Mouse (Mus musculus): Measurements from ENCODE around the gene Pla2g12b.

Pla2g12b gene

DNA sequence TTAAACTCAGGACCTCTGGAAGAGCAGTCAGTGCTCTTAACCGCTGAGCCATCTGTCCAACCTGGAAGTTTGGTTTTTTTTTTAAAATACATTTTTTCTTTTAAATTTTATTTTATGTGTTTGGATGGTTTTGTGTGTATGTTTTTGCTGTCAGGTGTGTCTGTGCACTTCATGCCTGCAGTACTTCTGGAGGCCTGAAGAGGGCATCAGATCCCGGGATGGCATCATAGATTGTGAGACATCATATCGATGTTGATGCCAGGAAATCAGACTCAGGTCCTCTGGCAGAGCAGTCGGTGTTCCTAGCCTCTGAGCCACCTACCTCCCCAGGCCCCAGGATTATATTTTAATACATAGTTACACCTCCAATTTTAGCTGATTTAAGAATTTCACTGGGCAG is 10.3 kb downstream of the Pla2g12b start:
- DNase-seq (ENCODE audit: low read depth, low spot score) = no peak

GRCm38 (mm10) chr10:59416623-59417022 is 13.2 kb downstream of the Pla2g12b start:
- no peak for DNase-seq (ENCODE audit: low read depth, low spot score)

DNA sequence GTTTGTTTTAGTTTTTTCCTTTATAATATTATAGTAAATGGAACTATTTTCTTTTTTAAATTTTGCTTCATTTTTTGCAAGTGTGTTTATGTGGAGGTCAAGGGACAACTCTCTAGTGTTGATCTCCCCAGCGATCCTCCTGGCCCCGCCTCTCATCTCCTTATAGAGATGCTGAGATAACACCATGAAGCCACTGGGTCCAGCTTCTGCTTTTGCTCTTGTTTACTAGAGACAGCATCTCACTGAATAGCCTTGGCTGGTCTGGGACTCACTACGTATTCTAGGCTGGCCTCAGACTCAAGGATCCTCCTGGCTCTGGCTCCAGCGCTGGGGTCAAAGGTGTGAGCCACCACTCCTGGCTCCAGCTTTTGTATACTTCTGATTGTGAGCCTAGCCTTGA is 16.1 kb downstream of the Pla2g12b start:
- no peak for DNase-seq (ENCODE audit: low read depth, low spot score)

DNA sequence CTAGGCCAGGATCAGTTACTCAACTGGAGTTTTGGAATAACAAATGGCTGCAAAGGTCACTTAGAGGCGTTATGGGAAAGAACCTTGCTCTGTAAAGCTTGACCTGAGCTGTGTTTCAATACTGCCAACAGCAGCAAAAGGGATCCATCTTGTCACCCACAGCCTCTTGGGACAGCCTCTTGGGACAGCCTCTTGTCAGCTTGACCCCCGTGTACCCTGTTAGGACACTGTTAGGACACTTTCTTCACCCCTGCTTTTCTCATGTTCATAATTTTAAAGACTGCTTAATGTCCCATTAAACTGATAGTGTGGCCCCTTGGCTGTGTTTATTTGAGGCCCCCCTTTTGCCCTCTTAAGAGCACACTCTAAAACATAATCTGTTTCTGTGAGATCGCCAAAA is 21.0 kb downstream of the Pla2g12b start:
- no peak for DNase-seq (ENCODE audit: low read depth, low spot score)

GRCm38 (mm10) chr10:59425369-59425768 is 21.9 kb downstream of the Pla2g12b start:
- no peak for DNase-seq (ENCODE audit: low read depth, low spot score)

- no peak for DNase-seq (ENCODE audit: low read depth, low spot score)
These were observed 22.9 kb downstream of the Pla2g12b start for GRCm38 (mm10) chr10:59426371-59426770.

DNA sequence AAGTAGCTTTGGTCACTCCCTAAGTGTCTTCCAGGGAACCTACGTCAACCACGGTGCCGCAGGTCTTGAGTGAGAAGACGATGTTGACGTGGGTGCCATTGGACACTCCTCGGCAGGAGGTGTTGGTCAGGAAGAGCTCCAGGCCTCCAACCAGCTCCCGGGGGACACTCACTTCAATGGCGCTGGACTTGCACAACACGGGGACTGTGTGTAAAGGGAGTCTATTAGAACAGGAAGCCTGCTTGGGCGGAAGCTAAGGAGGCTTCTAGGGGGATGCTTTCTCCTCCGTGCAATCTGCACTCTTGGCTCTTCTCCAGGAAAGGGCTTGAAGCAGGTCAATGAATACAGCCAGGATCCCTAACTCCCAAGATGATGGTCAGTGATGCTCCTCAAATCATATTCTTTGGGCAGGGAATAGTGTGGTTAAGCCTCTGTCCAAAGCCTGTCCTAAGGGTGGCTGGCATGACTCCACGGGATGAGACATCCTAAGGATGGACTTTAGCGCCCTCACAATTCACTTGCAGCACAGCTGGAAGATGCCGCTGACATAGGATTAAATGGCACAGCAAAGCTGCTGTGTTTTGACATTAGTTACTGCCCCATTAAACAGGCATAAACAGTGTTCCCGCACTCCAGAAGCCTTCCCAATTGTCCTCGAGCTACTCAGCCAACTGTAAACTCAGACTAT is 26.1 kb downstream of the Pla2g12b start:
- DNase-seq (ENCODE audit: low read depth, low spot score) = no peak

GRCm38 (mm10) chr10:59430701-59431218 is 27.3 kb downstream of the Pla2g12b start:
- no peak for DNase-seq (ENCODE audit: low read depth, low spot score)

- DNase-seq (ENCODE audit: low read depth, low spot score) = no peak
These were observed 32.3 kb downstream of the Pla2g12b start for GRCm38 (mm10) chr10:59435746-59436145.

GRCm38 (mm10) chr10:59438651-59439050 is 35.2 kb downstream of the Pla2g12b start:
- DNase-seq (ENCODE audit: low read depth, low spot score) = no peak

DNA sequence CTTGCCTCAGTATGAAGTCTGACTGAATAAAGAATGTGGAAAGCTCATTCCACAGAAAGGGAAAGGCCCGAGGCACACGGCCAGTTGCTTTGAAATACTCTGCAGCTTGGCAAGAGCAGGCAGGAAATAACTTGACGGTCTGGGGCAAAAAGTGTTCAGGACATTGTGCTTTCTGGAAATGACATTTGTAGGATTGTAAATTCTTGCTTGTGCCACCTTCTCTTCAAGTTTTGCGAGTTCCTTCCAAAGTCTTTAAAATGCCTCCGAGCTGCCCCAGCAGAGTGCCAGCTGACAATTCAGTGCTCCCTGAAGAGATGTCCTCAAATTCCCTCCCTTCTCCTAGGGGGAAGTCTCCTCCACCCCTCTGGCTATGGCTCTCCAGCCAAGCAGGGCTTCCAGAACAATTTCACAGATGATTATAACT is 36.1 kb downstream of the Pla2g12b start:
- no peak for DNase-seq (ENCODE audit: low read depth, low spot score)

GRCm38 (mm10) chr10:59440177-59440576 is 36.7 kb downstream of the Pla2g12b start:
- DNase-seq (ENCODE audit: low read depth, low spot score) = no peak

DNA sequence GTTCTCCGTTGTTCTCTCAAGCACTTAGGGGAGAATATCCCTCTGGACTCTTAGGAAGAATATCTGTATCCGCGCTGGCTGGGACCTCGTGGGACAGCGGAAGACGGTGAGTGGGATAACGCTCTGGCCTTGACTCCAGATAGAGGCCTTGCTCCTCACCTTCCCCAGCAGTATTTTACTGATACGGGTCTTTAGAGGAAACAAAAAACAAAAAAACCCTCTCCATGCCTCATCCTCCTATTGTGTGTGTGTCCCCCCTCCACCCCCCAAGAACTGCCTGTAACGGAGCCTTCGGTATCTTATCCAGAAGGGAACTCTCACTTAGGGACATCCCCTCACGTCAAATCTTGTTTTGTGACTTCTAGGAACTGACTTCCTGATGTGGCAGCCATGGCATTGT is 38.3 kb downstream of the Pla2g12b start, which contains the start of gene Oit3:
Gene Oit3 (minus strand): TSS at position 44 of the 400 bp plus-strand sequence.
- DNase-seq (ENCODE audit: low read depth, low spot score) = no peak

GRCm38 (mm10) chr10:59443212-59443611 is 39.8 kb downstream of the Pla2g12b start:
- DNase-seq (ENCODE audit: low read depth, low spot score) = peak; percentile 54

DNA sequence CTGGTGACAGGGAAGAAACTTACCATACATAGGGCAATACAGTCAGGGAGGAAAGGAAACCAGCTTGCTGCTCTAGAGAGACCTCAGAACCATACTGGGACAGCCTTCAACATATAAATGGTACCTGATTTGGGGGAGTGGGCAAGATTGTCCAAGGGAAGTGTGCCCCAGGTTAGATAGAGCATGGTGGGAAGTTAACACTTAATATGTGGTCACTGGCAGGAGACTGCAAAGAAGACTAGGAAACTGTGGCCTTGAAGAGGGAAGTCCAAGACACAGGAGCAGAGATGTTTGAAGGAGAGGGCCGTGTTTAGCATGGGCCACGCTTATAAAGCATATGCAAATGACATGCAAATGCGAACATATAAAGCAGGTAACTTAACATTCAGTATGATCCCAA is 40.6 kb downstream of the Pla2g12b start:
- no peak for DNase-seq (ENCODE audit: low read depth, low spot score)

DNA sequence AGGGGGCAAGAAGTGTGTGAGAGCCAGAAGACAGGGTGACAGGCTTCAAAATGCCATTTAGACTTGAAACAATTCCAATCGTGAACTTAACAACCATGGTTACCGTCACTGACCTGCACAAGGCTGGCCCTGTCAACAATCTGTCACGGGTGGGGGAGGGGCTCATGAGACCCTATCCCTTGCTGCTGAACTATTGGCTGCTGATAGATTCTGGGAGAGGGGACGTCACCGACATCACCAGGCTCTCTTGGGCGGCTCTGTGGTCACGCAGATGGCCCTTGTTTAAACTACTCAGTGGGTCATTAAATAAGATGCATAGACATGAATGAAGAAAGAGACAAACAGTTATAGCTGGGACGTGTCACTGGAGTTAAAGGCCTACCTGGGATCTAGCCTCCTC is 41.2 kb downstream of the Pla2g12b start:
- peak; percentile 36 for DNase-seq (ENCODE audit: low read depth, low spot score)

DNA sequence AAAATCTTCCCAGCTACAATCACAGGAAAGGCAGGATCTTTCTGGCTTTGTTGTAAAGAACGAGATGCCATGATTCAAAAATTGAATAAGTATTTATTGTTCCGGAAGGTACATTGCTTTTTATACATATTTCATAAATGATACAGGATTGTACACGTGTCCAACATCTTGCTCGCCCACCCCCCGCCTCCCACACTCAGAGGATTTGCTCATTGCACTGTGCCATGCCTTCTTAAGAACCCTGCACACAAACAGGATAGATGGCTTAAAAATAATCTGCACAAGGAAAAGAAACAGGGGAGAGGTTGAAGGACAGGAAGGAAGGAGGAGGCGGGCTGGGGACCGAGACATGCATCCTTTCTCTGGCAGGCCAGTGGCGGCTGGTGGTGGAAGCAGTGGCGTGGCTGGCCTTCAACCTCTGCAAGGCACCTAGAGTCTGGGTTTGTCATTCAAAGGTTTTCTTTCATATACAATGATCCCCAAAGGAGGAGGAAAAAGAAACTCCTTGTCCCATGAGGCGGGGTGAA is 43.5 kb downstream of the Pla2g12b start:
- no peak for DNase-seq (ENCODE audit: low read depth, low spot score)

DNA sequence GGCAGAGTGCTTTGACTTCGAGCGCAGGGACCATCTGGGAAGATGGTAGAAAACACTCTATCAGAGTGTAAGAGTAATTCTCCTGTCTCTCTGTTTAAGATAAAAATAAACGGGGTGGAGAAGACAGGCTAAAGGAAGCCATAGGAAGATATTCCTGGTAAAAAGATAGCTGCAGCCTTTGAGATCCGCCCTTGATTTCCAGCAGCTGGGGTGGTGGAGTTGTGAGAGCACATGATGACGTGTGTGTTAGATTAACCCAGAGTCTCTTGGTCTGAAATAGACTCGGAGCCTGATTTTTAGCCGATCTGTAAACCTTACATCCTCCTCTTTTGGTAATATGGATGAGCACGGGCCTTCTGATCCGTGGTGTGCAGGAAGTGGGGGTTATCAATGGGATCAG is 44.1 kb downstream of the Pla2g12b start:
- DNase-seq (ENCODE audit: low read depth, low spot score) = no peak

DNA sequence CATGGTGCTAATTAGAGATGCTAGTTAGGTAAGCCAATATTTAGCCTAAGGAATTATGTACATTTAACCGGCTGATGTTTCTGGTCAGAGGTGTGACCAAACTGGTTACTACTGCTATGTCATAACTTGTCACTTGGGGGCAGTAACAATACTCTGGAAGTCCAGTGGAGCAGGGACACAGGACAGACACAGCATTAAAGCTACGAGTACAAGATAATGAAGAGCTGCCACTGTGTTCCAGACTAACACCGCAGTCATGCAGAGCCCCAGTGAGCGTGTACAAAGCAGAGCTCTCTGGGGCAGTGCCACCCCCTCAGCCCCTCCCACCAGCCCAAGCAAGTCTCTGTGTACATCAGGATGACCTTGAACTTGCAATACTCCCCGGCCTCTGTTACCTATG is 48.4 kb downstream of the Pla2g12b start:
- DNase-seq (ENCODE audit: low read depth, low spot score) = peak; percentile 33

DNA sequence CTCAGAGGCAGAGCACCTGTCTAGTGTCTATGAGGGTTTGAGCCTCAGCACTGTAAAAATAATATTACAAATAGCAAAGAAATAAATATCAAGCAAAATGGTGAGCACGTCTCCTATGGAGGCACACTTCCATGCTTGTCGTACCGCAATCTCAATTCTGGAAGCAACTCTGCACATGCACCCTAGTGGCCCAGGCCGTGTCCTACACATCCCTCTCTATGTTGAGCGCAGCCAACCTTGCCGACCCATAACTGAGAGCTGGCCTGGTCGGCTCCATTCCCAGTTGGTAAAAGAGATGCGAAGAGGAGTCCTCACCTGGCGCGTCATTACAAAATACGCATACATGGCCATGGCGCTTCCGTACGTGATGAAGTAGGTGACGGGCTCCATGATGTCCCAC is 51.2 kb downstream of the Pla2g12b start:
- no peak for DNase-seq (ENCODE audit: low read depth, low spot score)

GRCm38 (mm10) chr10:59459767-59460166 is 56.3 kb downstream of the Pla2g12b start:
- DNase-seq (ENCODE audit: low read depth, low spot score) = no peak

GRCm38 (mm10) chr10:59462307-59462706 is 58.8 kb downstream of the Pla2g12b start:
- no peak for DNase-seq (ENCODE audit: low read depth, low spot score)

- no peak for DNase-seq (ENCODE audit: low read depth, low spot score)
These were observed 62.1 kb downstream of the Pla2g12b start for GRCm38 (mm10) chr10:59465546-59465945.

Measured in mesoderm, embryonic 11.5 days (tissue).